Mouse (Mus musculus) midbrain, embryonic 12.5 days (tissue): Measurements from ENCODE around the gene Mamdc2. TPM values are rescaled to one million over a fixed set of nuclear protein-coding genes. Genes with fewer than 3 reads are reported as not detected.

ENCODE experiments used
- ATAC-seq: fragments of 200-750 bp; cut with Nextera tagmentation; 2 replicates; pipeline ENCODE4 v1.8.0; 2017; ENCODE audit warnings: low read depth, moderate TSS enrichment, moderate library complexity; ENCODE audit not compliant: low FRiP score
- H3K27ac ChIP-seq: fragments of 300-500 bp; sonication (generic); replicated peaks from 2 replicates; pipeline ENCODE4 v1.5.1; 2016; ENCODE audit warnings: mild to moderate bottlenecking
- H3K27me3 ChIP-seq: fragments of 300-500 bp; sonication (generic); 2 replicates; pipeline ENCODE4 v1.6.1; 2016; ENCODE audit warnings: mild to moderate bottlenecking
- H3K36me3 ChIP-seq: fragments of 300-500 bp; sonication (generic); 2 replicates; pipeline ENCODE4 v1.6.1; 2016
- H3K4me1 ChIP-seq: fragments of 300-500 bp; sonication (generic); 2 replicates; pipeline ENCODE4 v1.6.1; 2016
- H3K4me2 ChIP-seq: fragments of 300-500 bp; sonication (generic); replicated peaks from 2 replicates; pipeline ENCODE4 v1.6.1; 2016; ENCODE audit warnings: mild to moderate bottlenecking, moderate library complexity
- H3K4me3 ChIP-seq: fragments of 300-500 bp; sonication (generic); 2 replicates; pipeline ENCODE4 v1.5.1; 2016; ENCODE audit warnings: mild to moderate bottlenecking
- H3K9ac ChIP-seq: fragments of 300-500 bp; sonication (generic); replicated peaks from 2 replicates; pipeline ENCODE4 v1.6.1; 2016; ENCODE audit warnings: mild to moderate bottlenecking, moderate library complexity
- H3K9me3 ChIP-seq: fragments of 300-500 bp; sonication (generic); 2 replicates; pipeline ENCODE4 v1.6.1; 2016; ENCODE audit warnings: mild to moderate bottlenecking
- WGBS: fragments of 180-500 bp; shearing (Covaris S2); methylation state at CpG from one replicate; pipeline ENCODE4 v1.1.7; 2016; 5-methylcytosine and 5-hydroxymethylcytosine counted together
- polyA plus RNA-seq: library from polyadenylated mRNA; unstranded; fragments of >200 nt; fragmentation: Nextera tagmentation; extraction: Ambion mirVana; gene quantifications from 2 replicates; pipeline ENCODE4 v1.2.1, GENCODE M21; 2016

Mamdc2 gene
- polyA plus RNA-seq, 1 experiment from 2014 or later = 2.5 TPM

- ATAC-seq = no peak
- Histone ChIP-seq H3K4me1 (peaks cover 8% of the 10 kb centered on the region), H3K36me3 (no peaks in the 10 kb centered on the region), H3K4me2 (no peak overlapping the region), H3K27ac (no peak overlapping the region), H3K27me3 (no peaks in the 10 kb centered on the region), H3K9ac (no peak overlapping the region), H3K9me3 (no peaks in the 10 kb centered on the region), H3K4me3 (no peak overlapping the region)
- 93% methylated on average over 7 of the region's 7 CpGs for WGBS
These were observed 73.1 kb downstream of the Mamdc2 start for GRCm38 (mm10) chr19:23374941-23375656.

- Histone ChIP-seq H3K4me3 (no peak overlapping the region), H3K4me2 (no peak overlapping the region), H3K4me1 (peaks cover 8% of the 10 kb centered on the region), H3K9ac (no peak overlapping the region), H3K36me3 (no peaks in the 10 kb centered on the region), H3K27ac (no peak overlapping the region), H3K9me3 (no peaks in the 10 kb centered on the region), H3K27me3 (no peaks in the 10 kb centered on the region)
- 80% methylated on average over 9 of the region's 9 CpGs for WGBS
- peak; percentile 30; the same call in 1 of the 2 replicates for ATAC-seq
These were observed 74.5 kb downstream of the Mamdc2 start for GRCm38 (mm10) chr19:23373728-23374127.

- Histone ChIP-seq H3K4me2 (no peak overlapping the region), H3K4me1 (peaks cover 8% of the 10 kb centered on the region), H3K36me3 (no peaks in the 10 kb centered on the region), H3K9ac (no peak overlapping the region), H3K27me3 (no peaks in the 10 kb centered on the region), H3K27ac (no peak overlapping the region), H3K4me3 (no peak overlapping the region), H3K9me3 (no peaks in the 10 kb centered on the region)
- no peak; the same call in 1 of the 2 replicates for ATAC-seq
- 50% methylated on average over 8 of the region's 8 CpGs for WGBS
These were observed 75.0 kb downstream of the Mamdc2 start for GRCm38 (mm10) chr19:23373287-23373686.

- Histone ChIP-seq H3K27ac (no peak overlapping the region), H3K36me3 (no peaks in the 10 kb centered on the region), H3K4me1 (no peaks in the 10 kb centered on the region), H3K9me3 (no peaks in the 10 kb centered on the region), H3K27me3 (no peaks in the 10 kb centered on the region), H3K4me3 (no peak overlapping the region), H3K9ac (no peak overlapping the region), H3K4me2 (no peak overlapping the region)
- no peak for ATAC-seq
- 92% methylated on average over 4 of the region's 4 CpGs for WGBS
These were observed 79.0 kb downstream of the Mamdc2 start for GRCm38 (mm10) chr19:23369275-23369674.

- H3K9me3 ChIP-seq = no peaks in the 10 kb centered on the region
- no peaks in the 10 kb centered on the region for H3K27me3 ChIP-seq
- WGBS = 88% methylated on average over 3 of the region's 3 CpGs
- no peak overlapping the region for H3K9ac ChIP-seq
- H3K4me1 ChIP-seq = no peaks in the 10 kb centered on the region
- H3K4me2 ChIP-seq = no peak overlapping the region
- H3K4me3 ChIP-seq = no peak overlapping the region
- no peak for ATAC-seq
- H3K27ac ChIP-seq = no peak overlapping the region
- H3K36me3 ChIP-seq = no peaks in the 10 kb centered on the region
These were observed 86.2 kb downstream of the Mamdc2 start for GRCm38 (mm10) chr19:23362006-23362405.

GRCm38 (mm10) chr19:23361124-23361523 lies 87.1 kb downstream of the Mamdc2 start:
- no peak for ATAC-seq
- H3K36me3 ChIP-seq = no peaks in the 10 kb centered on the region
- 69% methylated on average over 4 of the region's 4 CpGs for WGBS
- H3K27ac ChIP-seq = no peak overlapping the region
- no peaks in the 10 kb centered on the region for H3K4me1 ChIP-seq
- no peaks in the 10 kb centered on the region for H3K9me3 ChIP-seq
- no peaks in the 10 kb centered on the region for H3K27me3 ChIP-seq
- H3K4me2 ChIP-seq = no peak overlapping the region
- H3K4me3 ChIP-seq = no peak overlapping the region
- no peak overlapping the region for H3K9ac ChIP-seq

GRCm38 (mm10) chr19:23360536-23360935 lies 87.7 kb downstream of the Mamdc2 start:
- Histone ChIP-seq H3K36me3 (no peaks in the 10 kb centered on the region), H3K9ac (no peak overlapping the region), H3K27me3 (no peaks in the 10 kb centered on the region), H3K9me3 (no peaks in the 10 kb centered on the region), H3K4me3 (no peak overlapping the region), H3K27ac (no peak overlapping the region), H3K4me1 (no peaks in the 10 kb centered on the region), H3K4me2 (no peak overlapping the region)
- ATAC-seq = no peak
- WGBS = 82% methylated on average over 4 of the region's 4 CpGs

GRCm38 (mm10) chr19:23357253-23357652 lies 91.0 kb downstream of the Mamdc2 start:
- Histone ChIP-seq H3K27ac (no peak overlapping the region), H3K4me3 (no peak overlapping the region), H3K4me2 (no peak overlapping the region), H3K9me3 (no peaks in the 10 kb centered on the region), H3K36me3 (no peaks in the 10 kb centered on the region), H3K9ac (no peak overlapping the region), H3K4me1 (no peaks in the 10 kb centered on the region), H3K27me3 (no peaks in the 10 kb centered on the region)
- WGBS = 86% methylated on average over 5 of the region's 5 CpGs
- no peak for ATAC-seq

- no peak overlapping the region for H3K4me2 ChIP-seq
- no peak for ATAC-seq
- no peak overlapping the region for H3K9ac ChIP-seq
- H3K27me3 ChIP-seq = no peaks in the 10 kb centered on the region
- H3K4me3 ChIP-seq = no peak overlapping the region
- H3K27ac ChIP-seq = no peak overlapping the region
- H3K36me3 ChIP-seq = no peaks in the 10 kb centered on the region
- 88% methylated on average over 6 of the region's 6 CpGs for WGBS
- H3K9me3 ChIP-seq = no peaks in the 10 kb centered on the region
- H3K4me1 ChIP-seq = no peaks in the 10 kb centered on the region
These were observed 93.5 kb downstream of the Mamdc2 start for GRCm38 (mm10) chr19:23354738-23355137.

- Histone ChIP-seq H3K4me1 (no peaks in the 10 kb centered on the region), H3K27me3 (no peaks in the 10 kb centered on the region), H3K4me3 (no peak overlapping the region), H3K9ac (no peak overlapping the region), H3K4me2 (no peak overlapping the region), H3K27ac (no peak overlapping the region), H3K9me3 (no peaks in the 10 kb centered on the region), H3K36me3 (no peaks in the 10 kb centered on the region)
- ATAC-seq = no peak
- 60% methylated on average over 9 of the region's 9 CpGs for WGBS
These were observed 94.3 kb downstream of the Mamdc2 start for GRCm38 (mm10) chr19:23353881-23354401.

- Histone ChIP-seq H3K36me3 (no peaks in the 10 kb centered on the region), H3K4me2 (no peak overlapping the region), H3K4me3 (no peak overlapping the region), H3K4me1 (no peaks in the 10 kb centered on the region), H3K9ac (no peak overlapping the region), H3K27me3 (no peaks in the 10 kb centered on the region), H3K27ac (no peak overlapping the region), H3K9me3 (no peaks in the 10 kb centered on the region)
- no peak for ATAC-seq
- 81% methylated on average over 8 of the region's 8 CpGs for WGBS
These were observed 95.1 kb downstream of the Mamdc2 start for GRCm38 (mm10) chr19:23353161-23353560.

GRCm38 (mm10) chr19:23351808-23352491 lies 96.3 kb downstream of the Mamdc2 start:
- Histone ChIP-seq H3K27ac (no peak overlapping the region), H3K4me2 (no peak overlapping the region), H3K4me1 (no peaks in the 10 kb centered on the region), H3K36me3 (no peaks in the 10 kb centered on the region), H3K4me3 (no peak overlapping the region), H3K27me3 (no peaks in the 10 kb centered on the region), H3K9me3 (no peaks in the 10 kb centered on the region), H3K9ac (no peak overlapping the region)
- 85% methylated on average over 13 of the region's 13 CpGs for WGBS
- ATAC-seq = no peak
